Mouse (Mus musculus) liver, adult 2 months (tissue): ENCODE measurements at regions not wholly inside any gene's neighbourhood (a gene's known extent, or its start where the extent isn't known, plus 50 kb on each side); places are given as distances from the start of the nearest gene placed in this dataset.
A peak's percentile ranks its signal among the peaks of the same experiment; 100 is the strongest.

Source experiments
- DNase-seq: peaks from one replicate; pipeline ENCODE4 v3.0.0-alpha.2; 2011; ENCODE audit warnings: low read depth, low spot score; ENCODE audit errors: extremely low read depth
- H3K27ac ChIP-seq: fragments of 200-500 bp; replicated peaks from 2 replicates; pipeline ENCODE4 v1.5.1; 2012; ENCODE audit warnings: low read depth, mild to moderate bottlenecking, control low read depth, inconsistent platforms, low read length; ENCODE audit not compliant: insufficient read depth
- H3K27me3 ChIP-seq: fragments of 200-500 bp; 2 replicates; pipeline ENCODE4 v1.6.1; 2012; ENCODE audit warnings: mild to moderate bottlenecking, moderate library complexity, low read length, inconsistent platforms; ENCODE audit not compliant: control insufficient read depth, insufficient read depth
- H3K36me3 ChIP-seq: fragments of 200-500 bp; 2 replicates; pipeline ENCODE4 v1.6.1; 2012; ENCODE audit warnings: low read length, inconsistent platforms; ENCODE audit not compliant: control insufficient read depth, insufficient read depth
- H3K4me1 ChIP-seq: fragments of 200-500 bp; 2 replicates; pipeline ENCODE4 v1.6.1; 2011; ENCODE audit warnings: low read length; ENCODE audit not compliant: control insufficient read depth, insufficient read depth
- H3K4me3 ChIP-seq: fragments of 200-500 bp; 2 replicates; pipeline ENCODE4 v1.5.1; 2011; ENCODE audit warnings: low read depth, mild to moderate bottlenecking, control low read depth, low read length, moderate library complexity; ENCODE audit not compliant: insufficient read depth
- H3K79me2 ChIP-seq: fragments of 200-500 bp; 2 replicates; pipeline ENCODE4 v1.6.1; 2012; ENCODE audit warnings: inconsistent platforms, mild to moderate bottlenecking, low read length, moderate library complexity; ENCODE audit not compliant: control insufficient read depth, insufficient read depth
- H3K9ac ChIP-seq: fragments of 200-500 bp; 2 replicates; pipeline ENCODE4 v1.6.1; 2012; ENCODE audit warnings: low read depth, mild to moderate bottlenecking, control low read depth, inconsistent platforms, low read length
- CTCF ChIP-seq: fragments of 200-500 bp; IDR thresholded peaks from 2 replicates; pipeline ENCODE4 v1.5.1; 2011; ENCODE audit warnings: low read depth, low read length, control low read depth
- POLR2A ChIP-seq: fragments of 200-500 bp; IDR thresholded peaks from 2 replicates; pipeline ENCODE4 v1.6.1; 2011; ENCODE audit warnings: low read length, control low read depth; ENCODE audit not compliant: insufficient read depth; ENCODE audit errors: extremely low read depth
- WGBS: fragments of 180-500 bp; shearing (Covaris S2); methylation state at CpG from one replicate; pipeline ENCODE4 v1.1.7; 2018; 5-methylcytosine and 5-hydroxymethylcytosine counted together

GRCm38 (mm10) chr1:16821186-16821585 is 728.1 kb upstream of the 4930444P10Rik start:
- H3K27me3 ChIP-seq: no peaks in the 10 kb centered on the region
- H3K4me1 ChIP-seq: no peaks in the 10 kb centered on the region
- no peak overlapping the region for H3K27ac ChIP-seq
- H3K79me2 ChIP-seq: no peaks in the 10 kb centered on the region
- WGBS: 39% methylated on average over 2 of the region's 2 CpGs
- DNase-seq: no peak
- H3K4me3 ChIP-seq: no peak overlapping the region
- H3K36me3 ChIP-seq: no peaks in the 10 kb centered on the region
- TF ChIP-seq POLR2A (no peak), CTCF (no peak)
- H3K9ac ChIP-seq: no peak overlapping the region

GRCm38 (mm10) chr1:16816572-16816971 is 723.4 kb upstream of the 4930444P10Rik start:
- no peak overlapping the region for H3K9ac ChIP-seq
- no peak overlapping the region for H3K4me3 ChIP-seq
- H3K27me3 ChIP-seq: no peaks in the 10 kb centered on the region
- H3K4me1 ChIP-seq: no peaks in the 10 kb centered on the region
- WGBS: 91% methylated on average over 7 of the region's 7 CpGs
- no peak overlapping the region for H3K27ac ChIP-seq
- H3K79me2 ChIP-seq: no peaks in the 10 kb centered on the region
- H3K36me3 ChIP-seq: no peaks in the 10 kb centered on the region
- DNase-seq: no peak
- TF ChIP-seq POLR2A: no peak
- no peak for TF ChIP-seq CTCF

DNA sequence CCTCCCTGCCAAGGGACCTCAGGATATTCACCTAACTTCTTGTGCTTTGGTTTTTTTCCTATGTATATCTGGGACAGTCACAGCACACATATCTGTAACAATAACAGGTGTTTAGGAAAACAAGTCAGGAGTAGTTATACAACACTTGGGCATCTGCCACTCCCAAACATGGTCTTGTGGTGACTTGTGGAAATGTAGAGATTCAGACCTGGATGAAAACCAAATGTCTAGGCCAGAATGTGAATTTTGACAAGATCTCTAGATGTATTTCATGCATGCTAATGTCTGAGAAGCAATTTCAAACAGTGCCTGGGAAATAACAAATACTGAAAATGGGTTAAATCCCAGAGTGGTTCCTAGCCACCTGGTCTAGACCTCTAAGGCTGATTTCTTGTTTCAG is 722.6 kb upstream of the 4930444P10Rik start:
- no peak overlapping the region for H3K4me3 ChIP-seq
- DNase-seq: no peak
- H3K36me3 ChIP-seq: no peaks in the 10 kb centered on the region
- H3K9ac ChIP-seq: no peak overlapping the region
- H3K27ac ChIP-seq: no peak overlapping the region
- TF ChIP-seq POLR2A (no peak), CTCF (no peak)
- no peaks in the 10 kb centered on the region for H3K4me1 ChIP-seq
- no peaks in the 10 kb centered on the region for H3K79me2 ChIP-seq
- H3K27me3 ChIP-seq: no peaks in the 10 kb centered on the region

- no peak for TF ChIP-seq POLR2A
- TF ChIP-seq CTCF: no peak
- no peak overlapping the region for H3K27ac ChIP-seq
- H3K27me3 ChIP-seq: no peaks in the 10 kb centered on the region
- DNase-seq: no peak
- 91% methylated on average over 10 of the region's 10 CpGs for WGBS
- no peak overlapping the region for H3K4me3 ChIP-seq
- no peak overlapping the region for H3K9ac ChIP-seq
- H3K79me2 ChIP-seq: no peaks in the 10 kb centered on the region
- no peaks in the 10 kb centered on the region for H3K4me1 ChIP-seq
- no peaks in the 10 kb centered on the region for H3K36me3 ChIP-seq
Observed at GRCm38 (mm10) chr1:16809370-16810150, 716.4 kb upstream of the 4930444P10Rik start.

GRCm38 (mm10) chr1:16798292-16798691 is 705.2 kb upstream of the 4930444P10Rik start:
- Histone ChIP-seq H3K4me1 (no peaks in the 10 kb centered on the region), H3K27me3 (no peaks in the 10 kb centered on the region), H3K27ac (no peak overlapping the region), H3K36me3 (no peaks in the 10 kb centered on the region), H3K4me3 (no peak overlapping the region), H3K79me2 (no peaks in the 10 kb centered on the region), H3K9ac (no peak overlapping the region)
- WGBS: 60% methylated on average over 6 of the region's 6 CpGs
- TF ChIP-seq CTCF (peak; percentile 88), POLR2A (no peak)
- peak; percentile 54 for DNase-seq

DNA sequence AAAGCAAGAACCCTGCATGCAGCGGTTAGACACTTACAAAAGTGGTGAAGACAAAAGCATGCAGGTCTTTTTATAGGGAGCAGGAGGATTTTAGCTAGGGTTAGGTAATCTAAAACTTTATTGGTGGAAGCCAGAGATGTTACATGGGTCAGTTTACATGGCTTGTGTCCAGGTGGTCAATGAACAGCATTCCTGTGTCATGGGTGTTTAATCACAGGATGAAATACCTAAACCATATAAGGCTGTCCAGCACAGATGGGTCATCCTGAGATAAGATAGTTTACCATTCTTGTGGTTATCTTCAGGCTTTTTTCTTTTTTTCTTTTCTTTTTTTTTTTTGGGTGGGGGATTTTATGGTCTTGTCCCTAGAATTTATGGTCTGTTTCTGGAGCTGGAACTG is 703.3 kb upstream of the 4930444P10Rik start:
- Histone ChIP-seq H3K4me3 (no peak overlapping the region), H3K27me3 (no peaks in the 10 kb centered on the region), H3K9ac (no peak overlapping the region), H3K36me3 (no peaks in the 10 kb centered on the region), H3K4me1 (no peaks in the 10 kb centered on the region), H3K79me2 (no peaks in the 10 kb centered on the region), H3K27ac (no peak overlapping the region)
- 83% methylated on average over 1 of the region's 1 CpGs for WGBS
- TF ChIP-seq CTCF (no peak), POLR2A (no peak)
- peak; percentile 93 for DNase-seq
